Mouse (Mus musculus): Measurements from ENCODE around the gene Slc35c2. TPM values are rescaled to one million over a fixed set of nuclear protein-coding genes. Genes with fewer than 3 reads are reported as not detected.

The Slc35c2 gene
- total RNA-seq (2023), result 29.8 TPM

GRCm38 (mm10) chr2:165287202-165287984 is at the start of gene Slc35c2:
Gene Slc35c2, minus strand, starts transcription at chr2:165287869.

GRCm38 (mm10) chr2:165326304-165327190 is 38.9 kb upstream of the Slc35c2 start, which contains the start of gene Elmo2:
Gene Elmo2, minus strand, starts transcription at chr2:165326479.

GRCm38 (mm10) chr2:165234613-165235291 is 52.9 kb downstream of the Slc35c2 start, which contains the start of gene Cdh22:
Gene Cdh22, minus strand, starts transcription at chr2:165234853.

Other genes with a start within 250 kb of the Slc35c2 start
- 10.3 TPM for gene Cd40, start 232.2 kb downstream of the Slc35c2 start, total RNA-seq (2023)
- gene 1700025C18Rik, start 197.1 kb downstream of the Slc35c2 start, total RNA-seq (2023), result not detected
- not detected for gene Cdh22, start 53.0 kb downstream of the Slc35c2 start, total RNA-seq (2023)
- 36.7 TPM for gene Elmo2, start 38.6 kb upstream of the Slc35c2 start, total RNA-seq (2023)
- gene Zfp663, start 80.9 kb upstream of the Slc35c2 start, total RNA-seq (2023), result not detected
- not detected for gene Zfp334, start 100.4 kb upstream of the Slc35c2 start, total RNA-seq (2023)
- not detected for gene Ocstamp, start 112.5 kb upstream of the Slc35c2 start, total RNA-seq (2023)
- gene Slc13a3, start 185.4 kb upstream of the Slc35c2 start, total RNA-seq (2023), result 0.18 TPM
- gene Trp53rka, start 205.5 kb upstream of the Slc35c2 start, total RNA-seq (2023), result 19.4 TPM
- gene Slc2a10, start 215.9 kb upstream of the Slc35c2 start, total RNA-seq (2023), result not detected